Comparison of ENCODE assay signal across 18 mouse cellular contexts in the genomic region with DNA sequence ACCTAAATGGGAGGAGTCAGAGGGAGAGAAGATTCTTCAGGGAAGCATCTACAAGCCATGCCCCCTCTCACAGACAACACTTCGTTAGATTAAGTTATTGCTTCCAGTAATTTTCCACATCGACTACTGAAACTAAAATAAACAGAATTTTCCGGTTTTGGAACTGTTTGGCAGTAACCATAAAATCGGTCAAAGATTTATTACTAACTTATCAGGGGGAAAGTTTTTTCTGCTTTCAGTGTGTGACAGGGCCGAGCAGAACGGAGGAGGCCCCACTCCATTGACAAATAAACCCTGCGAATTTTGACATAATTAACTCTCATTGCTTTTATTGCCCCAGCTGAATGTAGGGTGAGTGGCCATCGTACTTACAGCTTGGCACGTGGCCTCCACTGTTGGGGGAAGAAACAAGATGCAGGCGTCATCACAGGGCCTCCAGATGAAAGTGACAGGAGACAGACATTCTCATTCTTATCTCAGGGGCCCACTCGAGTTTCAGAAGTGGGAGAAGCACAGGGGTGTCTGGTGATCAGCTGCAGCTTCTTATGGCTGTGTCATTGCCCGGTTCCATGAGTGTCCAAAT.
DNase-seq lines count a peak whose midpoint lies in the region; ATAC-seq and TF ChIP-seq lines count a peak whose summit lies in the region.
"Had no signal": no experiment of that assay in that cellular context is flagged by ENCODE, and none has a peak within 500 bp of the region (broad histone marks: within the 10 kb centered on the region; RNA-seq: fewer than 3 reads in every experiment).

No protein-coding gene starts in this region.

- no peak for TF ChIP-seq POLR2A in liver, adult 2 months (IDR thresholded peaks at IDR 0.05; ENCODE audit: extremely low read depth, insufficient read depth, low read length)

- peaks cover 5% of the 10 kb centered on the region; the same call in 1 of the 2 replicates for H3K4me1 ChIP-seq in liver, adult 2 months (ENCODE audit: control insufficient read depth, insufficient read depth, low read length)
- H3K4me1 ChIP-seq in liver, embryonic 11.5 days (replicated peaks; ENCODE audit: control insufficient read depth, insufficient read depth, low read length), result no peaks in the 10 kb centered on the region
- peaks cover 5% of the 10 kb centered on the region for H3K4me1 ChIP-seq in kidney, embryonic 14.5 days (ENCODE audit: control insufficient read depth, insufficient read depth, low read length)
- H3K4me1 ChIP-seq: forebrain, embryonic 13.5 days; hindbrain, embryonic 13.5 days; midbrain, embryonic 15.5 days had no signal

- H3K9me3 ChIP-seq in liver, embryonic 11.5 days (ENCODE audit: control insufficient read depth, low read length), result no peaks in the 10 kb centered on the region
- no peaks in the 10 kb centered on the region for H3K9me3 ChIP-seq in kidney, embryonic 14.5 days (ENCODE audit: control insufficient read depth, low read length)
- H3K9me3 ChIP-seq: forebrain, embryonic 13.5 days; heart, embryonic 10.5 days; hindbrain, embryonic 13.5 days; midbrain, embryonic 15.5 days had no signal

- no peak for ATAC-seq in liver, embryonic 11.5 days (replicated peaks; ENCODE audit: low FRiP score)
- peak; percentile 66; the same call in 1 of the 2 replicates for ATAC-seq in kidney, embryonic 14.5 days (ENCODE audit: low FRiP score, low TSS enrichment)
- ATAC-seq in erythroblast, adult 5-6 weeks (replicated peaks; ENCODE audit: low FRiP score, poor library complexity, severe bottlenecking), result no peak
- ATAC-seq: forebrain, embryonic 13.5 days; midbrain, embryonic 15.5 days had no signal

- H3K27me3 ChIP-seq in liver, adult 2 months (ENCODE audit: control insufficient read depth, insufficient read depth, low read length), result no peaks in the 10 kb centered on the region
- no peaks in the 10 kb centered on the region for H3K27me3 ChIP-seq in liver, embryonic 11.5 days (replicated peaks; ENCODE audit: control insufficient read depth, insufficient read depth, low read length)
- no peaks in the 10 kb centered on the region for H3K27me3 ChIP-seq in kidney, embryonic 14.5 days (ENCODE audit: control insufficient read depth, insufficient read depth, low read length)
- H3K27me3 ChIP-seq: forebrain, embryonic 13.5 days; hindbrain, embryonic 13.5 days; midbrain, embryonic 15.5 days had no signal

- H3K79me2 ChIP-seq in liver, adult 2 months (ENCODE audit: control insufficient read depth, insufficient read depth, low read length), result no peaks in the 10 kb centered on the region

- no peak overlapping the region for H3K4me3 ChIP-seq in liver, adult 2 months (ENCODE audit: insufficient read depth, low read depth, low read length)
- H3K4me3 ChIP-seq in liver, embryonic 11.5 days (ENCODE audit: low read depth, low read length), result no peak overlapping the region
- no peak overlapping the region for H3K4me3 ChIP-seq in kidney, embryonic 14.5 days (ENCODE audit: low read length)
- H3K4me3 ChIP-seq: forebrain, embryonic 13.5 days; heart, embryonic 10.5 days; hindbrain, embryonic 13.5 days; midbrain, embryonic 15.5 days had no signal

- H3K36me3 ChIP-seq in liver, adult 2 months (ENCODE audit: control insufficient read depth, insufficient read depth, low read length), result no peaks in the 10 kb centered on the region
- H3K36me3 ChIP-seq in liver, embryonic 11.5 days (ENCODE audit: control insufficient read depth, insufficient read depth, low read length), result no peaks in the 10 kb centered on the region
- H3K36me3 ChIP-seq in kidney, embryonic 14.5 days (ENCODE audit: control insufficient read depth, insufficient read depth, low read length), result no peaks in the 10 kb centered on the region
- H3K36me3 ChIP-seq: heart, embryonic 10.5 days; hindbrain, embryonic 13.5 days; midbrain, embryonic 15.5 days had no signal

- no peak overlapping the region for H3K4me2 ChIP-seq in liver, embryonic 11.5 days
- no peak overlapping the region for H3K4me2 ChIP-seq in kidney, embryonic 14.5 days (replicated peaks; ENCODE audit: low read depth, low read length)
- H3K4me2 ChIP-seq: forebrain, embryonic 13.5 days; hindbrain, embryonic 13.5 days; midbrain, embryonic 15.5 days had no signal

- H3K27ac ChIP-seq in liver, adult 2 months (replicated peaks; ENCODE audit: insufficient read depth, low read depth, low read length), result no peak overlapping the region
- no peak overlapping the region for H3K27ac ChIP-seq in liver, embryonic 11.5 days (ENCODE audit: low read depth, low read length)
- no peak overlapping the region for H3K27ac ChIP-seq in kidney, embryonic 14.5 days (ENCODE audit: low read depth, low read length)
- H3K27ac ChIP-seq: forebrain, embryonic 13.5 days; heart, embryonic 10.5 days; hindbrain, embryonic 13.5 days; macrophage; midbrain, embryonic 15.5 days had no signal

- WGBS in liver, adult 2 months, result 81% methylated on average over 12 of the region's 12 CpGs
- WGBS in liver, embryonic 11.5 days, result 56% methylated on average over 12 of the region's 12 CpGs
- whole genome bisulfite sequencing in kidney, embryonic 14.5 days, result 23% methylated on average over 12 of the region's 12 CpGs

- H3K9ac ChIP-seq in liver, adult 2 months (ENCODE audit: low read depth, low read length), result no peak overlapping the region
- H3K9ac ChIP-seq in liver, embryonic 11.5 days (ENCODE audit: low read depth, low read length), result no peak overlapping the region
- no peak overlapping the region for H3K9ac ChIP-seq in kidney, embryonic 14.5 days (ENCODE audit: low read depth, low read length)
- H3K9ac ChIP-seq: forebrain, embryonic 13.5 days; hindbrain, embryonic 13.5 days; midbrain, embryonic 15.5 days had no signal

- peak; percentile 30 for DNase-seq in liver, adult 2 months (ENCODE audit: extremely low read depth, low read depth, low spot score)
- no peak for DNase-seq in liver, embryonic 11.5 days (ENCODE audit: low spot score)
- peak; percentile 66 for DNase-seq in adipocyte (ENCODE audit: low spot score)
- peak; percentile 27 for DNase-seq in lung, postnatal 10 days
- no peak for DNase-seq in layer of hippocampus, adult 9-11 months
- no peak for DNase-seq in heart, adult 8-10 months (ENCODE audit: low spot score)
- DNase-seq: adrenal gland, adult 8-10 months; cerebellum, postnatal 36 days; gastrocnemius, postnatal 36 days; heart, postnatal 14 days; right cerebral cortex, adult 18-20 months had no signal

- no peak for TF ChIP-seq CTCF in liver, adult 2 months (IDR thresholded peaks at IDR 0.05; ENCODE audit: low read depth, low read length)

Comparison
In these comparisons a context has a peak if more than half of its experiments do, and no peak if none do; other contexts are left out.
1. DNase-seq: peak in liver, adult 2 months (single experiment), adipocyte (single experiment) and lung, postnatal 10 days (single experiment); none in liver, embryonic 11.5 days (single experiment), layer of hippocampus, adult 9-11 months (single experiment) and heart, adult 8-10 months (single experiment).